Mouse (Mus musculus) kidney, adult 2 months (tissue): ENCODE data around the gene Brk1.

Experiments used
- CTCF ChIP-seq: fragments of 200-500 bp; conservative IDR thresholded peaks from 2 replicates; pipeline ENCODE4 v1.5.1; 2011; ENCODE audit warnings: low read depth, mild to moderate bottlenecking, control low read depth, low read length, moderate library complexity, mixed read lengths; ENCODE audit not compliant: insufficient read depth, insufficient read length
- POLR2A ChIP-seq: fragments of 200-500 bp; IDR thresholded peaks from one replicate; pipeline ENCODE4 v1.6.1; 2011; ENCODE audit warnings: low read depth, low read length, control low read depth

DNA sequence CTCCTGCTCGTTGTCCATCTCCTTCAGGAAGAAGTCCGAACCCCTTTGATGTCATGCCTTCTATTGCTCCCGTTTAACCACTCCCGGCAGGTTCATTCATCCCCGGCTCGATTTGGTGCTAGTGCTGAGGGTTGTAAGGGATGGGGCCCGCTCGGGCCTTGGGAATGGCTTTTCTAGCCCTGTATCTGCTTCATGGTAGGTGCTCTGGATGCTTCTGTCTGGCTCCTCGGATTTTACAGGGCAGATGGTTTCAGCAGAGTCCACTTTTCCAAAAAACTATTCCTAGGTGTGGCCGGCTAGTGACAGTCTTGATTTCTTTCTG is 613 bp downstream of the Brk1 start:
- TF ChIP-seq CTCF: no peak
- TF ChIP-seq POLR2A: no peak
